Mouse (Mus musculus) limb, embryonic 14.5 days (tissue): ENCODE data around the gene Slc2a4. TPM values are rescaled to one million over a fixed set of nuclear protein-coding genes. Genes with fewer than 3 reads are reported as not detected.

Experiments
- ATAC-seq: fragments of 200-750 bp; cut with Nextera tagmentation; 2 replicates; pipeline ENCODE4 v1.8.0; 2017; ENCODE audit warnings: low read depth, moderate number of reproducible peaks, moderate TSS enrichment; ENCODE audit not compliant: low FRiP score
- DNase-seq: peaks from one replicate; pipeline ENCODE4 v3.0.0-alpha.2; 2015; ENCODE audit warnings: low spot score
- H3K27ac ChIP-seq: fragments of 300-500 bp; sonication (generic); replicated peaks from 2 replicates; pipeline ENCODE4 v1.5.1; 2014; ENCODE audit warnings: low read depth, mild to moderate bottlenecking, low read length, moderate library complexity, mixed read lengths
- H3K27me3 ChIP-seq: fragments of 300-500 bp; sonication (generic); 2 replicates; pipeline ENCODE4 v1.6.1; 2014; ENCODE audit warnings: low read length, mixed read lengths; ENCODE audit not compliant: control insufficient read depth, insufficient read depth
- H3K36me3 ChIP-seq: fragments of 300-500 bp; sonication (generic); 2 replicates; pipeline ENCODE4 v1.6.1; 2014; ENCODE audit warnings: mild to moderate bottlenecking, low read length, moderate library complexity, mixed read lengths; ENCODE audit not compliant: control insufficient read depth, insufficient read depth
- H3K4me1 ChIP-seq: fragments of 300-500 bp; sonication (generic); 2 replicates; pipeline ENCODE4 v1.6.1; 2014; ENCODE audit warnings: antibody characterized with exemption, low read length, mixed read lengths; ENCODE audit not compliant: control insufficient read depth, insufficient read depth
- H3K4me2 ChIP-seq: fragments of 300-500 bp; sonication (generic); replicated peaks from 2 replicates; pipeline ENCODE4 v1.6.1; 2014; ENCODE audit warnings: low read depth, mild to moderate bottlenecking, low read length, moderate library complexity; ENCODE audit not compliant: severe bottlenecking
- H3K4me3 ChIP-seq: fragments of 300-500 bp; sonication (generic); replicated peaks from 2 replicates; pipeline ENCODE4 v1.5.1; 2014; ENCODE audit warnings: low read length
- H3K9ac ChIP-seq: fragments of 300-500 bp; sonication (generic); 2 replicates; pipeline ENCODE4 v1.6.1; 2014; ENCODE audit warnings: mild to moderate bottlenecking, low read depth, low read length, moderate library complexity; ENCODE audit not compliant: severe bottlenecking
- H3K9me3 ChIP-seq: fragments of 300-500 bp; sonication (generic); 2 replicates; pipeline ENCODE4 v1.6.1; 2016; ENCODE audit warnings: low read length; ENCODE audit not compliant: control insufficient read depth
- POLR2A ChIP-seq: fragments of 200-500 bp; IDR thresholded peaks from 2 replicates; pipeline ENCODE4 v1.8.0; 2012; ENCODE audit warnings: inconsistent platforms, mild to moderate bottlenecking, moderate library complexity, borderline replicate concordance; ENCODE audit not compliant: insufficient read depth, insufficient read length; ENCODE audit errors: extremely low read depth
- WGBS: fragments of 180-500 bp; shearing (Covaris S2); extraction: QIAGEN DNeasy Blood & Tissue Kit; methylation state at CpG from one replicate; pipeline ENCODE4 v1.1.7; 2014; 5-methylcytosine and 5-hydroxymethylcytosine counted together
- microRNA-seq: library from miRNA; unstranded; fragments of <30 nt; microRNA quantifications from one replicate; pipeline ENCODE4, GENCODE M21; 2016
- polyA plus RNA-seq, 2 experiments: library from polyadenylated mRNA; depleted of rRNA in 1 of 2; stranded (reverse) in 1 of 2; unstranded in 1 of 2; fragments of >200 nt; fragmentation: Nextera tagmentation in 1 of 2; extraction: Ambion mirVana in 1 of 2; gene quantifications; 2 replicates each; pipeline versions ENCODE4 v1.2.1 to v1.2.3; 2012 to 2014

Slc2a4 gene
- polyA plus RNA-seq, 2 experiments = 19.3 to 31.0 TPM

- H3K36me3 ChIP-seq = no peaks in the 10 kb centered on the region
- ATAC-seq (no peak), DNase-seq (no peak)
- H3K27me3 ChIP-seq = no peaks in the 10 kb centered on the region
- H3K27ac ChIP-seq = no peak within 1 kb of the TSS
- H3K9ac ChIP-seq = no peak within 1 kb of the TSS
- no peak within 1 kb of the TSS for H3K4me3 ChIP-seq
- no peak within 1 kb of the TSS for H3K4me2 ChIP-seq
- H3K4me1 ChIP-seq = peaks cover 7% of the 10 kb centered on the region
- no peak for TF ChIP-seq POLR2A
- H3K9me3 ChIP-seq = no peaks in the 10 kb centered on the region
- WGBS = 65% methylated on average over 4 of the region's 4 CpGs
Measured at GRCm38 (mm10) chr11:69895291-69895690, 52.7 kb downstream of the Slc2a4 start, which contains the start of gene Acap1. Gene Acap1 (minus strand): TSS chr11:69895539.

DNA sequence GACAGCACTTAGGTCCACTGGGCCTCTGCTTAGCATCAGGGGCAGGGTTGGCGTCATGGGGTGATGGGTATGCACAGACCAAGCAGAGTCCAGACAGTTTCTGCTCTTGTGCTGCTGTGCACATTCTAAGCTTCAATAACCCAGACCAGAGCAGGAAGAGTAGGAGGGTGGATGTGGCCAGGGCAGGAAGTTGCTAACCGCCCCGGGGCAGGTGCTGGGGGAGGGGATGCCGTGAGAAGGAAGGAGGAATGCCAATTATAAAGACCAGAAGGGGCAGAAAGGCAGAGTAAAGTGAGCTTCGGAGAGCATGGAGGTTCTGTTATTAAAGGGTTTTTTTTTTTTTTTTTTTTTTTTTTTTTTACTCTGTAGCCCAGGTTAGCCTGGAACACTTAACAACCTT is 53.3 kb downstream of the Slc2a4 start:
- TF ChIP-seq POLR2A = no peak
- Histone ChIP-seq H3K4me2 (no peak overlapping the region), H3K9me3 (no peaks in the 10 kb centered on the region), H3K27me3 (no peaks in the 10 kb centered on the region), H3K36me3 (no peaks in the 10 kb centered on the region), H3K4me3 (no peak overlapping the region), H3K4me1 (peaks cover 4% of the 10 kb centered on the region), H3K27ac (no peak overlapping the region), H3K9ac (no peak overlapping the region)
- ATAC-seq = no peak
- 61% methylated on average over 5 of the region's 5 CpGs for WGBS
- DNase-seq = no peak

Small RNAs within 50 kb of the gene (microRNA-seq; reads per million reads assigned to microRNA genes)
- gene Gm44349 = not detected

Other genes with a start within 250 kb of the Slc2a4 start
Only the 30 nearest of the 33 such genes appear.
- gene Zbtb4, start 182.3 kb downstream of the Slc2a4 start, polyA plus RNA-seq (2012; rRNA removed) = 12.8 and 14.3 TPM in 2 replicates
- 4.1 and 5.0 TPM in 2 replicates for gene Zbtb4, start 182.3 kb downstream of the Slc2a4 start, polyA plus RNA-seq (2014; fragmentation: Nextera tagmentation; extraction: Ambion mirVana)
- 69.4 and 81.0 TPM in 2 replicates for gene Chrnb1, start 152.2 kb downstream of the Slc2a4 start, polyA plus RNA-seq (2012; rRNA removed)
- 14.1 and 19.0 TPM in 2 replicates for gene Chrnb1, start 152.2 kb downstream of the Slc2a4 start, polyA plus RNA-seq (2014; fragmentation: Nextera tagmentation; extraction: Ambion mirVana)
- gene Fgf11, start 146.3 kb downstream of the Slc2a4 start, polyA plus RNA-seq (2012; rRNA removed) = 17.2 and 17.5 TPM in 2 replicates
- 2.2 and 3.4 TPM in 2 replicates for gene Fgf11, start 146.3 kb downstream of the Slc2a4 start, polyA plus RNA-seq (2014; fragmentation: Nextera tagmentation; extraction: Ambion mirVana)
- 1.8 TPM in 2 replicates for gene Tmem102, start 142.6 kb downstream of the Slc2a4 start, polyA plus RNA-seq (2012; rRNA removed)
- gene Tmem102, start 142.6 kb downstream of the Slc2a4 start, polyA plus RNA-seq (2014; fragmentation: Nextera tagmentation; extraction: Ambion mirVana) = 5.4 and 5.9 TPM in 2 replicates
- not detected in 2 replicates for gene Gm39566, start 132.9 kb downstream of the Slc2a4 start, polyA plus RNA-seq (2012; rRNA removed)
- gene Gm39566, start 132.9 kb downstream of the Slc2a4 start, polyA plus RNA-seq (2014; fragmentation: Nextera tagmentation; extraction: Ambion mirVana) = not detected in 2 replicates
- gene Spem2, start 129.7 kb downstream of the Slc2a4 start, polyA plus RNA-seq (2012; rRNA removed) = not detected in 2 replicates
- gene Spem2, start 129.7 kb downstream of the Slc2a4 start, polyA plus RNA-seq (2014; fragmentation: Nextera tagmentation; extraction: Ambion mirVana) = not detected in 2 replicates
- gene Spem1, start 126.0 kb downstream of the Slc2a4 start, polyA plus RNA-seq (2012; rRNA removed) = 0.65 and 0.79 TPM in 2 replicates
- 0.18 TPM in 1 of 2 replicates, not detected in the other for gene Spem1, start 126.0 kb downstream of the Slc2a4 start, polyA plus RNA-seq (2014; fragmentation: Nextera tagmentation; extraction: Ambion mirVana)
- gene Nlgn2, start 110.4 kb downstream of the Slc2a4 start, polyA plus RNA-seq (2012; rRNA removed) = 96.0 and 123 TPM in 2 replicates
- gene Nlgn2, start 110.4 kb downstream of the Slc2a4 start, polyA plus RNA-seq (2014; fragmentation: Nextera tagmentation; extraction: Ambion mirVana) = 11.1 and 13.4 TPM in 2 replicates
- gene Tmem256, start 109.7 kb downstream of the Slc2a4 start, polyA plus RNA-seq (2012; rRNA removed) = 240 and 292 TPM in 2 replicates
- 368 and 382 TPM in 2 replicates for gene Tmem256, start 109.7 kb downstream of the Slc2a4 start, polyA plus RNA-seq (2014; fragmentation: Nextera tagmentation; extraction: Ambion mirVana)
- gene Plscr3, start 101.8 kb downstream of the Slc2a4 start, polyA plus RNA-seq (2012; rRNA removed) = 190 and 214 TPM in 2 replicates
- 137 and 140 TPM in 2 replicates for gene Plscr3, start 101.8 kb downstream of the Slc2a4 start, polyA plus RNA-seq (2014; fragmentation: Nextera tagmentation; extraction: Ambion mirVana)
- 2.8 TPM in 2 replicates for gene Tnk1, start 89.5 kb downstream of the Slc2a4 start, polyA plus RNA-seq (2012; rRNA removed)
- gene Tnk1, start 89.5 kb downstream of the Slc2a4 start, polyA plus RNA-seq (2014; fragmentation: Nextera tagmentation; extraction: Ambion mirVana) = 3.2 and 3.3 TPM in 2 replicates
- gene Tmem95, start 70.2 kb downstream of the Slc2a4 start, polyA plus RNA-seq (2012; rRNA removed) = not detected in 2 replicates
- gene Tmem95, start 70.2 kb downstream of the Slc2a4 start, polyA plus RNA-seq (2014; fragmentation: Nextera tagmentation; extraction: Ambion mirVana) = not detected in 2 replicates
- gene Kctd11, start 66.8 kb downstream of the Slc2a4 start, polyA plus RNA-seq (2012; rRNA removed) = 5.1 and 5.3 TPM in 2 replicates
- gene Kctd11, start 66.8 kb downstream of the Slc2a4 start, polyA plus RNA-seq (2014; fragmentation: Nextera tagmentation; extraction: Ambion mirVana) = 6.0 and 6.5 TPM in 2 replicates
- 2.1 and 2.2 TPM in 2 replicates for gene Acap1, start 52.6 kb downstream of the Slc2a4 start, polyA plus RNA-seq (2012; rRNA removed)
- 2.1 TPM in 2 replicates for gene Acap1, start 52.6 kb downstream of the Slc2a4 start, polyA plus RNA-seq (2014; fragmentation: Nextera tagmentation; extraction: Ambion mirVana)
- 8.6 and 8.9 TPM in 2 replicates for gene 2810408A11Rik, start 47.2 kb downstream of the Slc2a4 start, polyA plus RNA-seq (2012; rRNA removed)
- 8.9 and 12.3 TPM in 2 replicates for gene 2810408A11Rik, start 47.2 kb downstream of the Slc2a4 start, polyA plus RNA-seq (2014; fragmentation: Nextera tagmentation; extraction: Ambion mirVana)
- 74.3 and 74.6 TPM in 2 replicates for gene Neurl4, start 47.1 kb downstream of the Slc2a4 start, polyA plus RNA-seq (2012; rRNA removed)
- 11.4 and 15.0 TPM in 2 replicates for gene Neurl4, start 47.1 kb downstream of the Slc2a4 start, polyA plus RNA-seq (2014; fragmentation: Nextera tagmentation; extraction: Ambion mirVana)
- 94.0 and 110 TPM in 2 replicates for gene Gps2, start 34.3 kb downstream of the Slc2a4 start, polyA plus RNA-seq (2012; rRNA removed)
- 67.3 and 74.4 TPM in 2 replicates for gene Gps2, start 34.3 kb downstream of the Slc2a4 start, polyA plus RNA-seq (2014; fragmentation: Nextera tagmentation; extraction: Ambion mirVana)
- 1,009 and 1,079 TPM in 2 replicates for gene Eif5a, start 26.2 kb downstream of the Slc2a4 start, polyA plus RNA-seq (2012; rRNA removed)
- gene Eif5a, start 26.2 kb downstream of the Slc2a4 start, polyA plus RNA-seq (2014; fragmentation: Nextera tagmentation; extraction: Ambion mirVana) = 1,556 and 1,603 TPM in 2 replicates
- gene Ybx2, start 12.4 kb downstream of the Slc2a4 start, polyA plus RNA-seq (2012; rRNA removed) = 70.1 and 92.8 TPM in 2 replicates
- 7.2 and 10.2 TPM in 2 replicates for gene Ybx2, start 12.4 kb downstream of the Slc2a4 start, polyA plus RNA-seq (2014; fragmentation: Nextera tagmentation; extraction: Ambion mirVana)
- gene Cldn7, start 16.6 kb upstream of the Slc2a4 start, polyA plus RNA-seq (2012; rRNA removed) = 6.3 and 8.7 TPM in 2 replicates
- gene Cldn7, start 16.6 kb upstream of the Slc2a4 start, polyA plus RNA-seq (2014; fragmentation: Nextera tagmentation; extraction: Ambion mirVana) = 6.1 and 7.6 TPM in 2 replicates
- 117 and 125 TPM in 2 replicates for gene Ctdnep1, start 33.0 kb upstream of the Slc2a4 start, polyA plus RNA-seq (2012; rRNA removed)
- gene Ctdnep1, start 33.0 kb upstream of the Slc2a4 start, polyA plus RNA-seq (2014; fragmentation: Nextera tagmentation; extraction: Ambion mirVana) = 38.3 and 40.1 TPM in 2 replicates
- 101 and 111 TPM in 2 replicates for gene Elp5, start 34.3 kb upstream of the Slc2a4 start, polyA plus RNA-seq (2012; rRNA removed)
- 118 and 122 TPM in 2 replicates for gene Elp5, start 34.3 kb upstream of the Slc2a4 start, polyA plus RNA-seq (2014; fragmentation: Nextera tagmentation; extraction: Ambion mirVana)
- 431 and 477 TPM in 2 replicates for gene Gabarap, start 43.0 kb upstream of the Slc2a4 start, polyA plus RNA-seq (2012; rRNA removed)
- 574 and 593 TPM in 2 replicates for gene Gabarap, start 43.0 kb upstream of the Slc2a4 start, polyA plus RNA-seq (2014; fragmentation: Nextera tagmentation; extraction: Ambion mirVana)
- 66.7 and 69.2 TPM in 2 replicates for gene Phf23, start 47.6 kb upstream of the Slc2a4 start, polyA plus RNA-seq (2012; rRNA removed)
- 51.7 and 60.5 TPM in 2 replicates for gene Phf23, start 47.6 kb upstream of the Slc2a4 start, polyA plus RNA-seq (2014; fragmentation: Nextera tagmentation; extraction: Ambion mirVana)
- 65.4 and 81.0 TPM in 2 replicates for gene Dvl2, start 52.4 kb upstream of the Slc2a4 start, polyA plus RNA-seq (2012; rRNA removed)
- 40.3 and 47.0 TPM in 2 replicates for gene Dvl2, start 52.4 kb upstream of the Slc2a4 start, polyA plus RNA-seq (2014; fragmentation: Nextera tagmentation; extraction: Ambion mirVana)
- gene Acadvl, start 67.2 kb upstream of the Slc2a4 start, polyA plus RNA-seq (2012; rRNA removed) = 52.9 and 55.4 TPM in 2 replicates
- gene Acadvl, start 67.2 kb upstream of the Slc2a4 start, polyA plus RNA-seq (2014; fragmentation: Nextera tagmentation; extraction: Ambion mirVana) = 71.8 and 77.0 TPM in 2 replicates
- 89.6 and 99.8 TPM in 2 replicates for gene Dlg4, start 68.8 kb upstream of the Slc2a4 start, polyA plus RNA-seq (2012; rRNA removed)
- 9.7 and 10.0 TPM in 2 replicates for gene Dlg4, start 68.8 kb upstream of the Slc2a4 start, polyA plus RNA-seq (2014; fragmentation: Nextera tagmentation; extraction: Ambion mirVana)
- gene Asgr1, start 105.9 kb upstream of the Slc2a4 start, polyA plus RNA-seq (2012; rRNA removed) = 1.6 and 2.3 TPM in 2 replicates
- 0.99 and 1.2 TPM in 2 replicates for gene Asgr1, start 105.9 kb upstream of the Slc2a4 start, polyA plus RNA-seq (2014; fragmentation: Nextera tagmentation; extraction: Ambion mirVana)
- gene Asgr2, start 144.5 kb upstream of the Slc2a4 start, polyA plus RNA-seq (2012; rRNA removed) = 0.24 and 0.53 TPM in 2 replicates
- 0.21 TPM in 1 of 2 replicates, not detected in the other for gene Asgr2, start 144.5 kb upstream of the Slc2a4 start, polyA plus RNA-seq (2014; fragmentation: Nextera tagmentation; extraction: Ambion mirVana)
- gene Mgl2, start 182.1 kb upstream of the Slc2a4 start, polyA plus RNA-seq (2012; rRNA removed) = 0.28 and 1.1 TPM in 2 replicates
- gene Mgl2, start 182.1 kb upstream of the Slc2a4 start, polyA plus RNA-seq (2014; fragmentation: Nextera tagmentation; extraction: Ambion mirVana) = 0.61 and 1.5 TPM in 2 replicates